Mouse (Mus musculus) telencephalon, adult 2 months (tissue): ENCODE data around the gene Hdac6.
"Not testable (repeated sequence)": the region's sequence is repeated elsewhere in the genome, so short reads cannot be mapped to it uniquely, and the experiment has no call there.

Source experiments
- DNase-seq: peaks from one replicate; pipeline ENCODE4 v3.0.0-alpha.2; 2011; ENCODE audit warnings: low read depth, low spot score

Hdac6 gene

GRCm38 (mm10) chrX:7919601-7920383 lies 27.9 kb downstream of the Hdac6 start, which contains the start of gene Pcsk1n:
Gene Pcsk1n, plus strand, starts transcription at chrX:7919822.
- DNase-seq: peak; percentile 55

DNA sequence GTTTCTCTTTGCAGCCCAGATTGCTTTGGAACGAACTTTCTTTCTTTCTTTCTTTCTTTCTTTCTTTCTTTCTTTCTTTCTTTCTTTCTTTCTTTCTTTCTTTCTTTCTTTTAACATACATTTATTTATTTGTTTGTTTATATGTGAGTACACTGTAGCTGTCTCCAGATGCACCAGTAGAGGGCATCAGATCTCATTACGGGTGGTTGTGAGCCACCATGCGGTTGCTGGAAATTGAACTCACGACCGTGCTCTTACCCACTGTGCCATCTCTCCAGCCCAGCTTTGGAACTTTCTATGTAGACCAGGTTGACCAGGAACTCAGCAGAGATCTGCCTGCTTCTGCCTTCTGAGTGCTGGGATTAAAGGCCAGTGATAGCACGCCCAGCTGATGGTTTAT lies 29.7 kb downstream of the Hdac6 start:
- DNase-seq: not testable (repeated sequence)

- not testable (repeated sequence) for DNase-seq
Measured at GRCm38 (mm10) chrX:7915669-7916068, 32.0 kb downstream of the Hdac6 start.

GRCm38 (mm10) chrX:7910473-7910872 lies 37.2 kb downstream of the Hdac6 start:
- no peak for DNase-seq

GRCm38 (mm10) chrX:7909242-7909641 lies 38.4 kb downstream of the Hdac6 start, which contains the start of gene Gm10490:
Gene Gm10490, plus strand, starts transcription at chrX:7909542.
- not testable (repeated sequence) for DNase-seq

DNA sequence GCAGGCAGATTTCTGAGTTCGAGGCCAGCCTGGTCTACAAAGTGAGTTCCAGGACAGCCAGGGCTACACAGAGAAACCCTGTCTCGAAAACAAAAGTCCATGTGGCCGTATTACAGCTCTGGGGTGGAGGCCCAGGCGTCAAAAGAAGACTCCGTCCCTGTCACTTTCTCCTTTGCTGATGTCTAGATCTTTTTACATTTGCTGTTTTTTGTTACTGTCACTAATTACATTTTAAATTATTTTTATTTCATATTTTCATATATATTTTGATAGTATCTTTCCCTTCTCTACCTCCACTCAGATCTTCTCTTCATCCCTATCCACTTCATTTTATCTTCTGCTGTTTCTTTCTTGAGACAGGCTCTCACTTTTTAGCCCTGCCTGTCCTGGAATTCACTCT lies 40.0 kb downstream of the Hdac6 start, which contains the start of gene Gm10491:
Gm10491 (minus strand) TSS at position 101 of the 400 bp plus-strand sequence.
- no peak for DNase-seq

DNA sequence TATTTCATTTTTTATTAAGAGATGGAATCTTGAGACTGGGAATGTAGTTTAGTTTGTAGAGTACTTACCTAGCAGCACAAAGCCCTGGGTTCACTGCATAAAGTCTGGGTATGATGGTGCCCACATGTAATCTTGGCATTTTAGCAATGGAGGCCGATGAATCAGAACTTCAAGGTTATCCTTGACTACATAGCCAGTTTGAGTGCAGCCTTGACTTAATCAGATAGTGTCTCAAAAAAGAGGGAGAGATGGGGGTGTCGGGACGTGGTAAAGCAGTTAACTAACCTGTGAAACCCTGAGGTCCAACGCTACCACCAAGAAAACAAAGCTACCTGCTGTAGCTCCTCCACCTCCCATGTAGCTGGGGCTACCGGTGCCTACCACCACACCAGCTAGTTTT lies 43.2 kb downstream of the Hdac6 start:
- DNase-seq: no peak

DNA sequence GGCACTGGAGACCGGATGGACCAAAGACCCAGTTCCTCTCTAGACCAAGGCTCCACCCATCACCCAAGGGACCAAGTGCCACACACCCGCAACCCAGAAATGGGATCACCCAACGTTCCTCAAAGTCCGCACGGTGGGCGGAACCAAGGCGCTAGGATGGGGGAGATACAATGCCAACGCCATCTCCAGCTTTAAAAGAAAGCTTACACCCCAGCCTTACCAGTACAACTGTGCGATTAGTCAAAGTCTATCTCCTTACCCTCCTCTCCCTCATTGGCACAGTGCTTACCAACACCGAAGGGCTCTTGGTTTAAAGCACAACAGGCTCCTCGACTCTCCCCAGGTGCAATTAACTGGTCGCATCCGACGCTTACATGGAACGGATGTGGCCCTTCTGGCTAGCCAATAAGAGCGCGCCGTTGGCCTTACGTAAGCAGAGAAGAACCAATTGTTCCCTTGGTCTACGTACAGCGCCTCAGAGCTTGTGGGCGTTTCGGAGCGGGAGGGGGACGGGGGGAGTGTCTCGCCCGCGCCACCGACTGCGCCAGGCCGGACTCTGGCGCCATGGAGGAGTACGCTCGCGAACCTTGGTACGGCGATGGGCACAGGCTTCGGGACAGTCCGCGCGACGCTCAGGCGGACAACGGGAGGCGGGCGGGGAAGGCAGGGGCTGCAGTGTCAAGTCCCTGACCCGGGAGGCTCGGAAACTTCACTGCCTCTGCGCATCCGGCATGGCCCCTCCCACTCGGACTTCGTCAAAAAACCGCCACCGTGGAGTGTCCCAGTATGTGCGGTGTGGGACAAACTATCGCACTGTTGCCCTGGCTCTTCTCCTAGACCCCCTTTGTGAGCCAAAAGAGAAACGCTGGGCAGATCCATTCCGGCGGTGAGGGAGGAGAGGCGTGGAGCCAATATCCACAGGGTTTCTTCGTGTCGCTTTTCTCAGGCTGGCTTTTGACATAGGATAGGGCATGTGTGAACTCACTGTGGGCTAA lies 48.5 kb downstream of the Hdac6 start, which contains the start of the genes Pqbp1 and Timm17b:
Pqbp1 (minus strand) TSS at position 390 of the 995 bp plus-strand sequence.
Timm17b (plus strand) TSS at position 478 of the 995 bp plus-strand sequence.
- DNase-seq: peak; percentile 94

- DNase-seq: no peak
Measured at GRCm38 (mm10) chrX:7898211-7898610, 49.5 kb downstream of the Hdac6 start.

- peak; percentile 85 for DNase-seq
Measured at GRCm38 (mm10) chrX:7883841-7884567, 63.7 kb downstream of the Hdac6 start, which contains the start of gene Slc35a2. Gene Slc35a2, plus strand, starts transcription at chrX:7884028.
